Mouse (Mus musculus) CH12.LX (cell line): ENCODE data around the gene Bola3. TPM values are rescaled to one million over a fixed set of nuclear protein-coding genes. Genes with fewer than 3 reads are reported as not detected.
A peak's percentile ranks its signal among the peaks of the same experiment; 100 is the strongest.

ENCODE experiments used
- DNase-seq: peaks from one replicate; pipeline ENCODE4 v3.0.0-alpha.2; 2013; ENCODE audit errors: extremely low read depth
- H3K27ac ChIP-seq: 2 replicates; pipeline ENCODE4 v1.5.1; 2012; ENCODE audit warnings: low read depth, mild to moderate bottlenecking, control low read depth, moderate library complexity; ENCODE audit not compliant: insufficient read depth
- H3K27me3 ChIP-seq: replicated peaks from 2 replicates; pipeline ENCODE3; 2012; ENCODE audit warnings: inconsistent platforms
- H3K36me3 ChIP-seq, 2 experiments: replicated peaks in 1 of 2; 2 replicates each; pipeline versions ENCODE3 to v1.6.1; 2012; ENCODE audit warnings: inconsistent platforms in 1 of 2, low read length in 1 of 2, mild to moderate bottlenecking in 1 of 2, mixed read lengths in 1 of 2, moderate library complexity in 1 of 2; ENCODE audit not compliant: control insufficient read depth in 1 of 2, insufficient read depth in 1 of 2
- H3K4me1 ChIP-seq, 2 experiments: 2 replicates each; pipeline ENCODE4 v1.6.1; 2012; ENCODE audit warnings: inconsistent platforms in 1 of 2, moderate library complexity in 1 of 2; ENCODE audit not compliant: insufficient read depth in 2 of 2, control insufficient read depth in 1 of 2
- H3K4me2 ChIP-seq: 2 replicates; pipeline ENCODE4 v1.6.1; 2012; ENCODE audit warnings: low read depth, mild to moderate bottlenecking, control low read depth; ENCODE audit not compliant: poor library complexity, insufficient read depth, severe bottlenecking
- H3K4me3 ChIP-seq, 3 experiments: fragments of 150-350 bp in 1 of 3; sonication (generic) in 1 of 3; replicated peaks in 1 of 3; 2 replicates each; pipeline versions ENCODE3 to v1.5.1; 2011 to 2012; ENCODE audit warnings: low read depth in 2 of 3, low read length in 2 of 3, mild to moderate bottlenecking in 2 of 3, moderate library complexity in 2 of 3, control low read depth in 1 of 3, improper control_type of control experiment in 1 of 3, inconsistent platforms in 1 of 3, mixed read lengths in 1 of 3; ENCODE audit not compliant: poor library complexity in 1 of 3
- H3K79me2 ChIP-seq: replicated peaks from 2 replicates; pipeline ENCODE4 v1.6.1; 2012; ENCODE audit warnings: mild to moderate bottlenecking, moderate library complexity; ENCODE audit not compliant: control insufficient read depth, poor library complexity, insufficient read depth, severe bottlenecking; ENCODE audit errors: extremely low read depth
- H3K9ac ChIP-seq: 2 replicates; pipeline ENCODE4 v1.6.1; 2012; ENCODE audit warnings: low read depth, mild to moderate bottlenecking, control low read depth, moderate library complexity; ENCODE audit not compliant: insufficient read depth
- H3K9me3 ChIP-seq: replicated peaks from 2 replicates; pipeline ENCODE3; 2012; ENCODE audit warnings: low read length, inconsistent platforms, mixed read lengths
- BHLHE40 ChIP-seq: IDR thresholded peaks from 2 replicates; pipeline ENCODE4 v1.6.1; 2011; ENCODE audit warnings: mild to moderate bottlenecking, low read depth, low read length, improper control_type of control experiment
- CHD1 ChIP-seq: IDR thresholded peaks from 2 replicates; pipeline ENCODE4 v1.6.1; 2012; ENCODE audit warnings: low read depth, low read length, improper control_type of control experiment, inconsistent platforms
- CHD2 ChIP-seq: IDR thresholded peaks from 2 replicates; pipeline ENCODE4 v1.6.1; 2011; ENCODE audit warnings: low read length, improper control_type of control experiment
- CTCF ChIP-seq, 2 experiments: IDR thresholded peaks in 1 of 2; conservative IDR thresholded peaks in 1 of 2; 2 replicates each; pipeline ENCODE4 v1.5.1; 2011 to 2012; ENCODE audit warnings: low read depth in 2 of 2, low read length in 2 of 2, improper control_type of control experiment in 1 of 2, inconsistent platforms in 1 of 2, mild to moderate bottlenecking in 1 of 2, moderate library complexity in 1 of 2
- E2F4 ChIP-seq: IDR thresholded peaks from 2 replicates; pipeline ENCODE4 v1.6.1; 2011; ENCODE audit warnings: low read depth, low read length, improper control_type of control experiment; ENCODE audit not compliant: insufficient replicate concordance
- ELF1 ChIP-seq: IDR thresholded peaks from 2 replicates; pipeline ENCODE4 v1.6.1; 2014; ENCODE audit warnings: low read depth, mild to moderate bottlenecking, inconsistent platforms, low read length, improper control_type of control experiment
- EP300 ChIP-seq: IDR thresholded peaks from 2 replicates; pipeline ENCODE4 v1.6.1; 2011; ENCODE audit warnings: low read length, improper control_type of control experiment
- ETS1 ChIP-seq: conservative IDR thresholded peaks from 2 replicates; pipeline ENCODE4 v1.6.1; 2012; ENCODE audit warnings: low read depth, mild to moderate bottlenecking, inconsistent platforms, low read length, improper control_type of control experiment, moderate library complexity
- GABPA ChIP-seq: IDR thresholded peaks from 2 replicates; pipeline ENCODE4 v1.6.1; 2012; ENCODE audit warnings: low read depth, low read length, improper control_type of control experiment, inconsistent platforms; ENCODE audit not compliant: insufficient replicate concordance
- HCFC1 ChIP-seq: IDR thresholded peaks from 2 replicates; pipeline ENCODE4 v1.6.1; 2012; ENCODE audit warnings: low read depth, mild to moderate bottlenecking, inconsistent platforms, low read length, improper control_type of control experiment
- IRF4 ChIP-seq: IDR thresholded peaks from 2 replicates; pipeline ENCODE4 v1.6.1; 2014; ENCODE audit warnings: low read depth, mild to moderate bottlenecking, inconsistent platforms, low read length, improper control_type of control experiment
- JUN ChIP-seq: IDR thresholded peaks from 2 replicates; pipeline ENCODE4 v1.6.1; 2011; ENCODE audit warnings: low read depth, mild to moderate bottlenecking, low read length, improper control_type of control experiment, moderate library complexity; ENCODE audit not compliant: insufficient read depth
- JUND ChIP-seq: conservative IDR thresholded peaks from 2 replicates; pipeline ENCODE4 v1.6.1; 2011; ENCODE audit warnings: low read depth, low read length, improper control_type of control experiment
- KAT2A ChIP-seq: IDR thresholded peaks from 2 replicates; pipeline ENCODE4 v1.6.1; 2012; ENCODE audit warnings: low read length, improper control_type of control experiment, inconsistent platforms; ENCODE audit not compliant: insufficient replicate concordance
- MAFK ChIP-seq: IDR thresholded peaks from 2 replicates; pipeline ENCODE4 v1.6.1; 2011; ENCODE audit warnings: low read length, improper control_type of control experiment; ENCODE audit not compliant: insufficient replicate concordance
- MAX ChIP-seq: IDR thresholded peaks from 2 replicates; pipeline ENCODE4 v1.6.1; 2011; ENCODE audit warnings: low read length, improper control_type of control experiment
- MAZ ChIP-seq: IDR thresholded peaks from 2 replicates; pipeline ENCODE4 v1.6.1; 2012; ENCODE audit warnings: low read depth, mild to moderate bottlenecking, inconsistent platforms, low read length, improper control_type of control experiment, moderate library complexity
- MEF2A ChIP-seq: IDR thresholded peaks from 2 replicates; pipeline ENCODE4 v1.6.1; 2014; ENCODE audit warnings: low read depth, mild to moderate bottlenecking, inconsistent platforms, low read length, improper control_type of control experiment, borderline replicate concordance
- MXI1 ChIP-seq: IDR thresholded peaks from 2 replicates; pipeline ENCODE4 v1.6.1; 2011; ENCODE audit warnings: mild to moderate bottlenecking, low read depth, low read length, improper control_type of control experiment
- MYC ChIP-seq: IDR thresholded peaks from 2 replicates; pipeline ENCODE4 v1.6.1; 2011; ENCODE audit warnings: low read depth, mild to moderate bottlenecking, improper control_type of control experiment, low read length
- NELFE ChIP-seq: IDR thresholded peaks from 2 replicates; pipeline ENCODE4 v1.6.1; 2011; ENCODE audit warnings: low read depth, low read length, improper control_type of control experiment
- NRF1 ChIP-seq: IDR thresholded peaks from 2 replicates; pipeline ENCODE4 v1.6.1; 2014; ENCODE audit warnings: low read depth, mild to moderate bottlenecking, inconsistent platforms, low read length, improper control_type of control experiment, moderate library complexity
- PAX5 ChIP-seq: IDR thresholded peaks from 2 replicates; pipeline ENCODE4 v1.6.1; 2012; ENCODE audit warnings: low read length, inconsistent platforms, mixed read lengths
- POLR2A ChIP-seq: IDR thresholded peaks from 2 replicates; pipeline ENCODE4 v1.6.1; 2011; ENCODE audit warnings: low read depth, mild to moderate bottlenecking, improper control_type of control experiment, low read length
- POLR2AphosphoS2 ChIP-seq: IDR thresholded peaks from 2 replicates; pipeline ENCODE4 v1.6.1; 2011; ENCODE audit warnings: low read depth, low read length, improper control_type of control experiment
- RAD21 ChIP-seq: IDR thresholded peaks from 2 replicates; pipeline ENCODE4 v1.6.1; 2011; ENCODE audit warnings: low read depth, mild to moderate bottlenecking, low read length, improper control_type of control experiment, moderate library complexity
- RCOR1 ChIP-seq: conservative IDR thresholded peaks from 2 replicates; pipeline ENCODE4 v1.6.1; 2012; ENCODE audit warnings: low read depth, mild to moderate bottlenecking, inconsistent platforms, low read length, improper control_type of control experiment
- SIN3A ChIP-seq: IDR thresholded peaks from 2 replicates; pipeline ENCODE4 v1.6.1; 2012; ENCODE audit warnings: low read length, improper control_type of control experiment, inconsistent platforms
- SMC3 ChIP-seq: IDR thresholded peaks from 2 replicates; pipeline ENCODE4 v1.6.1; 2011; ENCODE audit warnings: low read depth, low read length, improper control_type of control experiment
- TBP ChIP-seq: conservative IDR thresholded peaks from 2 replicates; pipeline ENCODE4 v1.6.1; 2011; ENCODE audit warnings: low read depth, low read length, improper control_type of control experiment
- TCF12 ChIP-seq: IDR thresholded peaks from 2 replicates; pipeline ENCODE4 v1.6.1; 2014; ENCODE audit warnings: low read depth, mild to moderate bottlenecking, inconsistent platforms, low read length, improper control_type of control experiment
- UBTF ChIP-seq: IDR thresholded peaks from 2 replicates; pipeline ENCODE4 v1.6.1; 2012; ENCODE audit warnings: low read depth, mild to moderate bottlenecking, inconsistent platforms, low read length, improper control_type of control experiment, moderate library complexity
- USF1 ChIP-seq: IDR thresholded peaks from 2 replicates; pipeline ENCODE4 v1.6.1; 2014; ENCODE audit warnings: low read depth, mild to moderate bottlenecking, inconsistent platforms, low read length, improper control_type of control experiment
- USF2 ChIP-seq: conservative IDR thresholded peaks from 2 replicates; pipeline ENCODE4 v1.6.1; 2011; ENCODE audit warnings: low read depth, low read length, improper control_type of control experiment
- ZC3H11A ChIP-seq: IDR thresholded peaks from 2 replicates; pipeline ENCODE4 v1.6.1; 2012; ENCODE audit warnings: low read depth, mild to moderate bottlenecking, inconsistent platforms, low read length, improper control_type of control experiment
- ZKSCAN1 ChIP-seq: IDR thresholded peaks from 2 replicates; pipeline ENCODE4 v1.6.1; 2012; ENCODE audit warnings: low read depth, inconsistent platforms, low read length, improper control_type of control experiment, borderline replicate concordance
- ZMIZ1 ChIP-seq: IDR thresholded peaks from 2 replicates; pipeline ENCODE4 v1.6.1; 2012; ENCODE audit warnings: low read depth, mild to moderate bottlenecking, inconsistent platforms, low read length, improper control_type of control experiment
- ZNF384 ChIP-seq: IDR thresholded peaks from 2 replicates; pipeline ENCODE4 v1.6.1; 2012; ENCODE audit warnings: low read depth, low read length, improper control_type of control experiment, inconsistent platforms
- dilution Hi-C: fragments of 300-500 bp; cut with MboI; formaldehyde crosslinking; loops from 2 replicates; pipeline ENCODE4 v1.14.3; 2020; ENCODE audit warnings: low sequenced_read_pairs; ENCODE audit not compliant: extremely low pct_unique_long_range_greater_than_20kb, extremely low pct_ligation_motif_present
- in situ Hi-C: fragments of 300-500 bp; cut with MboI; formaldehyde crosslinking; loops from 3 replicates; pipeline ENCODE4 v1.14.3; 2019; ENCODE audit warnings: low sequenced_read_pairs, low pct_ligation_motif_present, low pct_unique_long_range_greater_than_20kb, mixed read lengths
- polyA plus RNA-seq: library from polyadenylated mRNA; unstranded; fragments of >175 nt; gene quantifications from 2 replicates; pipeline ENCODE4 v1.2.1, GENCODE M21; 2012; ENCODE audit warnings: low read depth; ENCODE audit not compliant: insufficient read length
- total RNA-seq, 2 experiments: library from RNA; depleted of rRNA; stranded (reverse); fragments of 300-350 nt in 1 of 2; fragments of >200 nt in 1 of 2; gene quantifications; 2 replicates each; pipeline ENCODE4 v1.2.3; 2012 to 2014

The Bola3 gene
- total and polyA plus RNA-seq, 3 experiments = 35.3 to 223 (median 60.5) TPM

- no peaks in the 10 kb centered on the region for H3K27me3 ChIP-seq
- TF ChIP-seq ELF1 = peak; percentile 92
- no peak for TF ChIP-seq ZNF384
- TF ChIP-seq TBP = no peak
- TF ChIP-seq MXI1 = peak; percentile 92
- peak; percentile 97 for TF ChIP-seq TCF12
- TF ChIP-seq KAT2A = peak; percentile 59; the same call in 1 of the 2 replicates
- TF ChIP-seq CHD1 = no peak
- peak; percentile 92 for TF ChIP-seq NELFE
- peak; percentile 78 for TF ChIP-seq ZMIZ1
- TF ChIP-seq ZC3H11A = no peak
- no peak for TF ChIP-seq RCOR1
- peak; percentile 63; the same call in 1 of the 2 replicates for TF ChIP-seq NRF1
- peak; percentile 87 for TF ChIP-seq POLR2A
- peak in 1 of 2 experiments; percentile 82; a peak in 2 of 4 replicates for TF ChIP-seq CTCF (conservative IDR thresholded peaks at IDR 0.05 in 1 of 2, IDR thresholded peaks at IDR 0.05 in 1 of 2; ENCODE audit: low read depth in 2 of 2, low read length in 2 of 2)
- peak; percentile 77 for TF ChIP-seq GABPA
- no peak for TF ChIP-seq ETS1
- no peak for TF ChIP-seq USF1
- peak; percentile 38; the same call in 1 of the 2 replicates for TF ChIP-seq MAX
- peak; percentile 65 for TF ChIP-seq SMC3
- no peak for TF ChIP-seq JUND
- peak; percentile 81 for TF ChIP-seq HCFC1
- TF ChIP-seq CHD2 = 0 out of 2 replicates have a peak, but pooled peaks have one; percentile 7
- TF ChIP-seq EP300 = 0 out of 2 replicates have a peak, but pooled peaks have one; percentile 6
- no peak for TF ChIP-seq USF2
- peak; percentile 75 for TF ChIP-seq MEF2A
- peak; percentile 42; the same call in 1 of the 2 replicates for TF ChIP-seq BHLHE40
- TF ChIP-seq PAX5 = no peak
- no peak for TF ChIP-seq E2F4
- TF ChIP-seq IRF4 = peak; percentile 61; the same call in 1 of the 2 replicates
- no peak for TF ChIP-seq ZKSCAN1
- TF ChIP-seq MYC = no peak; the same call in 1 of the 2 replicates
- TF ChIP-seq RAD21 = peak; percentile 15
- TF ChIP-seq JUN = no peak
- no peak for TF ChIP-seq MAFK
- no peak for TF ChIP-seq MAZ
- peak; percentile 49; the same call in 1 of the 2 replicates for TF ChIP-seq UBTF
- peak; percentile 81 for TF ChIP-seq SIN3A
- peak; percentile 26; the same call in 1 of the 2 replicates for TF ChIP-seq POLR2AphosphoS2
- TF ChIP-seq, all 38 proteins: peak for 22
- Histone ChIP-seq H3K9me3 (no peaks in the 10 kb centered on the region), H3K4me3 (peak overlapping the region; percentile 76 to 80 (median 78)), H3K79me2 (no peaks in the 10 kb centered on the region), H3K27ac (no peak overlapping the region), H3K9ac (peak overlapping the region; percentile 90), H3K36me3 (peaks cover 32 to 54% of the 10 kb centered on the region in 2 experiments), H3K4me1 (peaks cover 7 to 17% of the 10 kb centered on the region in 2 experiments), H3K4me2 (peak overlapping the region; percentile 73)
- DNase-seq = peak; percentile 73
- in situ Hi-C loops (no loop called here), dilution Hi-C loops (no loop called here)
Observed at GRCm38 (mm10) chr6:83349274-83349958, 469 bp downstream of the Bola3 start.
